Mouse (Mus musculus) kidney, postnatal 0 days (tissue): ENCODE measurements around the gene Hacd3. TPM values are rescaled to one million over a fixed set of nuclear protein-coding genes. Genes with fewer than 3 reads are reported as not detected.
A peak's percentile ranks its signal among the peaks of the same experiment; 100 is the strongest.

Source experiments
- ATAC-seq: fragments of 200-750 bp; cut with Nextera tagmentation; replicated peaks from 2 replicates; pipeline ENCODE4 v1.8.0; 2017; ENCODE audit warnings: low read depth, moderate number of reproducible peaks, moderate TSS enrichment, moderate library complexity; ENCODE audit not compliant: low FRiP score
- DNase-seq: peaks from one replicate; pipeline ENCODE4 v3.0.0-alpha.2; 2016; ENCODE audit warnings: low spot score
- H3K27ac ChIP-seq: fragments of 300-500 bp; sonication (generic); 2 replicates; pipeline ENCODE4 v1.5.1; 2014; ENCODE audit warnings: mild to moderate bottlenecking
- H3K27me3 ChIP-seq: fragments of 300-500 bp; sonication (generic); 2 replicates; pipeline ENCODE4 v1.6.1; 2014; ENCODE audit warnings: low read length, mixed read lengths; ENCODE audit not compliant: insufficient read depth
- H3K36me3 ChIP-seq: fragments of 300-500 bp; sonication (generic); 2 replicates; pipeline ENCODE4 v1.6.1; 2014; ENCODE audit warnings: low read length, mixed read lengths; ENCODE audit not compliant: insufficient read depth
- H3K4me1 ChIP-seq: fragments of 300-500 bp; sonication (generic); replicated peaks from 2 replicates; pipeline ENCODE4 v1.6.1; 2014; ENCODE audit warnings: antibody characterized with exemption, low read length, mixed read lengths; ENCODE audit not compliant: insufficient read depth
- H3K4me2 ChIP-seq: fragments of 300-500 bp; sonication (generic); 2 replicates; pipeline ENCODE4 v1.6.1; 2014; ENCODE audit warnings: mild to moderate bottlenecking, low read length, moderate library complexity, mixed read lengths
- H3K4me3 ChIP-seq: fragments of 300-500 bp; sonication (generic); replicated peaks from 2 replicates; pipeline ENCODE4 v1.5.1; 2014; ENCODE audit warnings: low read depth, low read length
- H3K9ac ChIP-seq: fragments of 300-500 bp; sonication (generic); 2 replicates; pipeline ENCODE4 v1.6.1; 2014; ENCODE audit warnings: low read depth, low read length
- H3K9me3 ChIP-seq: fragments of 300-500 bp; sonication (generic); replicated peaks from 2 replicates; pipeline ENCODE4 v1.6.1; 2016; ENCODE audit warnings: low read length, inconsistent platforms, mixed read lengths
- CTCF ChIP-seq: IDR thresholded peaks from 2 replicates; pipeline ENCODE4 v1.5.1; 2016; ENCODE audit warnings: antibody characterized with exemption, low read depth, mild to moderate bottlenecking, moderate library complexity
- WGBS: fragments of 180-500 bp; shearing (Covaris S2); extraction: QIAGEN DNeasy Blood & Tissue Kit; methylation state at CpG from one replicate; pipeline ENCODE4 v1.1.7; 2014; 5-methylcytosine and 5-hydroxymethylcytosine counted together
- polyA plus RNA-seq: library from polyadenylated mRNA; unstranded; fragments of >200 nt; fragmentation: Nextera tagmentation; extraction: Ambion mirVana; gene quantifications from 2 replicates; pipeline ENCODE4 v1.2.1, GENCODE M21; 2015

The Hacd3 gene
- polyA plus RNA-seq, 1 experiment from 2014 or later: 68.2 TPM

GRCm38 (mm10) chr9:64960117-64960977 is 61.1 kb downstream of the Hacd3 start, which contains the start of gene Ints14:
Gene Ints14, plus strand, starts transcription at chr9:64960905.
- peak; percentile 95 for ATAC-seq

DNA sequence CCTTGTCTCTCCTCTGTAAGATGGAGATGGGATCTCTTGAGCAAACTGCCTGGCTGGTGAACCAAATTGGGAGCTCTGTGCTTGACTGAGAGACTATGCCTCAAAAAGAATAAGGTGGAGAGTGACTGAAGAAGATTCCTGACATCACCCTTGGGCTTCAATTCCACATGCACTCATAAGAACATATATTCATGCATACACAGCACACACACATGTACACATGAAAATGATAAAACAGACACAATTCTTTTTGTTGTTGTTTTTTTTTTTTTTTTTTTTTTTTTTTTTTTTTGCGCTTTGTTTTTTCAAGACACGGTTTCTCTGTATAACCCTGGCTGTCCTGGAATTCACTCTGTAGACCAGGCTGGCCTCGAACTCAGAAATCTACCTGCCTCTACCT is 64.2 kb downstream of the Hacd3 start:
- 85% methylated on average over 3 of the region's 3 CpGs for WGBS
- H3K4me3 ChIP-seq: no peak overlapping the region

More at GRCm38 (mm10) chr9:64960117-64960977, 61.1 kb downstream of the Hacd3 start, which contains the start of gene Ints14:
- H3K4me3 ChIP-seq: peak within 1 kb of the TSS; percentile 70
- 3% methylated on average over 29 of the region's 29 CpGs for WGBS
- no peaks in the 10 kb centered on the region for H3K9me3 ChIP-seq
- peak within 1 kb of the TSS; percentile 76 for H3K4me2 ChIP-seq
- H3K27ac ChIP-seq: peak within 1 kb of the TSS; percentile 91
- TF ChIP-seq CTCF: peak; percentile 85
- DNase-seq: peak; percentile 97
- 0 out of 2 replicates have a peak, but pooled peaks cover 7% of the 10 kb centered on the region for H3K36me3 ChIP-seq
- H3K4me1 ChIP-seq: peaks cover 8% of the 10 kb centered on the region
- H3K9ac ChIP-seq: peak within 1 kb of the TSS; percentile 90
- no peaks in the 10 kb centered on the region for H3K27me3 ChIP-seq

DNA sequence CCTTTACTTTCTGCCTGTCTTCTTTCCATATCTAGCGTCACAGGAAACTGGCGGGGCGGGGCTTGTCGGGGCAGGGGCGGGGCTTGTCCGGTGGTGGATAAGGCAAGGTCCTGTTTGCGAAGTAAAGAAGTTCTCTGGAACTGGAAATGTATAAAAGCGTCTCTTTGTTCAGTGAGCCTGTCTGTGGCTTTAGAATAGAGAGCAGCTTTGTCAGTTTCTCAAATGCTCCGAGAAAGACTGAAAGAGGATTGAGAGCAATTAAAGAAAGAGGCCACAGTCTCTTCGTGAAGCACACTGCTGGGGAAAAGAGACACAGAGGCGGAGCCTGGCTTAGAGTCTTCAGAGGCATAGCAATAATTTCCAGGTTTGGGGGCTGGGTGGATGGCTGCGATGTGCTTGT is 65.2 kb downstream of the Hacd3 start:
- Histone ChIP-seq H3K9me3 (no peaks in the 10 kb centered on the region), H3K4me3 (no peak overlapping the region), H3K4me1 (peaks cover 1% of the 10 kb centered on the region; the same call in 1 of the 2 replicates), H3K27ac (no peak overlapping the region), H3K27me3 (0 out of 2 replicates have a peak, but pooled peaks cover 3% of the 10 kb centered on the region), H3K36me3 (no peaks in the 10 kb centered on the region), H3K4me2 (peak overlapping the region; percentile 34; the same call in 1 of the 2 replicates), H3K9ac (no peak overlapping the region)
- TF ChIP-seq CTCF: no peak
- DNase-seq (no peak), ATAC-seq (no peak)
- 37% methylated on average over 12 of the region's 12 CpGs for WGBS

More for the DNA sequence above, 64.2 kb downstream of the Hacd3 start:
- Histone ChIP-seq H3K4me1 (peaks cover 8% of the 10 kb centered on the region), H3K27me3 (no peaks in the 10 kb centered on the region), H3K9me3 (no peaks in the 10 kb centered on the region), H3K27ac (no peak overlapping the region), H3K4me2 (no peak overlapping the region), H3K9ac (no peak overlapping the region), H3K36me3 (no peaks in the 10 kb centered on the region)
- no peak for ATAC-seq
- TF ChIP-seq CTCF: no peak
- DNase-seq: no peak

DNA sequence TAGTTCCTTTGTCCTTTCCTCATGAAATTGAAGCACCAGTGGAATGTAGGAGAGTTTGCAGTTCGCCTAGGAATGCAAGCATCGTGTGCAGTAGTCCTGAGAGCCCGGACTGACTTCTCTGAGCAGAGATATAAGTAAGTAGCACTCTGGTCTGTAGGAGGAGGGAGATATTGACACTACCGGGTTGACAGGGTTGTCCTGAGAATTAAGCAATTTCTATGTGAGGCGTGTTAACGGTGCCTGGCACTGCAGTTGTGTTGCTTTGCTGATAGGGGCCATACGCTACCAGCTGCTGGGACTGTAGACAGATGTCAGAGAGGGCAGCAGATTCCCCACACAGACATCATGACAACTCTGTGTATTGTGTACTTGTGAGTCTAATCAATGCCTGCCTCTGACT is 68.3 kb downstream of the Hacd3 start:
- no peak overlapping the region for H3K4me3 ChIP-seq
- no peak overlapping the region for H3K9ac ChIP-seq
- no peaks in the 10 kb centered on the region for H3K9me3 ChIP-seq
- H3K27ac ChIP-seq: no peak overlapping the region
- TF ChIP-seq CTCF: no peak
- H3K27me3 ChIP-seq: 0 out of 2 replicates have a peak, but pooled peaks cover 3% of the 10 kb centered on the region
- H3K4me1 ChIP-seq: no peaks in the 10 kb centered on the region
- H3K36me3 ChIP-seq: no peaks in the 10 kb centered on the region
- DNase-seq (no peak), ATAC-seq (no peak)
- H3K4me2 ChIP-seq: no peak overlapping the region
- WGBS: 72% methylated on average over 7 of the region's 7 CpGs

GRCm38 (mm10) chr9:64952055-64952454 is 69.4 kb downstream of the Hacd3 start:
- ATAC-seq (no peak), DNase-seq (no peak)
- no peaks in the 10 kb centered on the region for H3K9me3 ChIP-seq
- H3K27ac ChIP-seq: no peak overlapping the region
- 0 out of 2 replicates have a peak, but pooled peaks cover 3% of the 10 kb centered on the region for H3K27me3 ChIP-seq
- H3K4me2 ChIP-seq: no peak overlapping the region
- no peak overlapping the region for H3K4me3 ChIP-seq
- no peak for TF ChIP-seq CTCF
- H3K36me3 ChIP-seq: no peaks in the 10 kb centered on the region
- H3K4me1 ChIP-seq: no peaks in the 10 kb centered on the region
- WGBS: 12% methylated on average over 5 of the region's 5 CpGs
- no peak overlapping the region for H3K9ac ChIP-seq

DNA sequence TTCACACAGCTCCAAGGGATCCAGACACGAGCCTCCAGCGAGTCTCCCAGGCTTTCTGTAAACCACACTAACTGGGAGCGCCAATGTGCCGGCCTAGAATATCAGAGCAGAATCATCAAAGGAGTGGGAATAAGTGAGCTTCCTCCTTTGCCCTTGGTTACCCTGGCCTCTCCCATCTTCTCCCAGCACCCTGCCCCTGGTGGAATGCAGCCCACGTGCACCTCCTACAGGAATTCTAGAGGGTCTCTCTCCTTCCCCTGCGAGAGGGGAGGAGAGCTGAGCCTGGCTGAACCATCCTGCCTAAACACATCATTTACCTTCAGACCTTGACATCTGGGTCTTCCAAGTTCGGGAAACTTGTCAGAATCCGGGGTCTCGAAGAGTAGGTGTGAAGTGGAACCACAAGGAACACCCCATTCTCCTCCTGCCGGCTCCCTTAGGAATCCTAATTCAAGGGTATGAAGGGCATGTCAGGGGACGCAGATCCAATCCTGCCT is 70.3 kb downstream of the Hacd3 start, which contains the start of gene Slc24a1:
Gene Slc24a1, minus strand, starts transcription at position 447 of the 497 bp plus-strand sequence.
- no peaks in the 10 kb centered on the region for H3K9me3 ChIP-seq
- H3K27ac ChIP-seq: no peak within 1 kb of the TSS
- H3K27me3 ChIP-seq: 0 out of 2 replicates have a peak, but pooled peaks cover 3% of the 10 kb centered on the region
- peak; percentile 22; the same call in 1 of the 2 replicates for TF ChIP-seq CTCF
- 40% methylated on average over 11 of the region's 11 CpGs for WGBS
- no peak for ATAC-seq
- no peak within 1 kb of the TSS for H3K4me2 ChIP-seq
- DNase-seq: no peak
- H3K36me3 ChIP-seq: no peaks in the 10 kb centered on the region
- H3K4me3 ChIP-seq: no peak within 1 kb of the TSS
- H3K4me1 ChIP-seq: no peaks in the 10 kb centered on the region
- H3K9ac ChIP-seq: no peak within 1 kb of the TSS
